Mouse (Mus musculus): ENCODE measurements around the gene Rab15. TPM values are rescaled to one million over a fixed set of nuclear protein-coding genes. Genes with fewer than 3 reads are reported as not detected.
"Not testable (repeated sequence)": the region's sequence is repeated elsewhere in the genome, so short reads cannot be mapped to it uniquely, and the experiment has no call there.

Rab15 gene
- polyA plus RNA-seq, 1 experiment: 21.9 TPM

- 32% methylated on average over 4 of the region's 4 CpGs for WGBS
- no peak for DNase-seq (ENCODE audit: low read depth, low spot score)
These were observed 2.1 kb downstream of the Rab15 start for GRCm38 (mm10) chr12:76820615-76821014.

GRCm38 (mm10) chr12:76819816-76820215, 2.9 kb downstream of the Rab15 start:
- DNase-seq (ENCODE audit: low read depth, low spot score): no peak
- 55% methylated on average over 6 of the region's 6 CpGs for WGBS

GRCm38 (mm10) chr12:76818908-76819307, 3.8 kb downstream of the Rab15 start:
- DNase-seq (ENCODE audit: low read depth, low spot score): no peak
- WGBS: 51% methylated on average over 9 of the region's 9 CpGs

- 32% methylated on average over 4 of the region's 4 CpGs for WGBS
- no peak for DNase-seq (ENCODE audit: low read depth, low spot score)
These were observed 4.6 kb downstream of the Rab15 start for GRCm38 (mm10) chr12:76818120-76818519.

GRCm38 (mm10) chr12:76817176-76817575, 5.5 kb downstream of the Rab15 start:
- DNase-seq (ENCODE audit: low read depth, low spot score): no peak
- WGBS: 43% methylated on average over 4 of the region's 4 CpGs

GRCm38 (mm10) chr12:76816720-76817119, 6.0 kb downstream of the Rab15 start:
- 53% methylated on average over 4 of the region's 4 CpGs for WGBS
- DNase-seq (ENCODE audit: low read depth, low spot score): no peak

GRCm38 (mm10) chr12:76814120-76814519, 8.6 kb downstream of the Rab15 start:
- DNase-seq (ENCODE audit: low read depth, low spot score): no peak
- 65% methylated on average over 2 of the region's 2 CpGs for WGBS

- 78% methylated on average over 10 of the region's 10 CpGs for WGBS
These were observed 9.2 kb downstream of the Rab15 start for GRCm38 (mm10) chr12:76813543-76813942.

GRCm38 (mm10) chr12:76811006-76811405, 11.7 kb downstream of the Rab15 start:
- 82% methylated on average over 4 of the region's 4 CpGs for WGBS
- DNase-seq (ENCODE audit: low read depth, low spot score): no peak

More at GRCm38 (mm10) chr12:76813543-76813942, 9.2 kb downstream of the Rab15 start:
- DNase-seq (ENCODE audit: low read depth, low spot score): no peak

GRCm38 (mm10) chr12:76810491-76810890, 12.2 kb downstream of the Rab15 start:
- WGBS: 81% methylated on average over 5 of the region's 5 CpGs
- DNase-seq (ENCODE audit: low read depth, low spot score): no peak

GRCm38 (mm10) chr12:76807796-76808195, 14.9 kb downstream of the Rab15 start:
- DNase-seq (ENCODE audit: low read depth, low spot score): no peak
- WGBS: 88% methylated on average over 10 of the region's 10 CpGs

GRCm38 (mm10) chr12:76805056-76805811, 17.5 kb downstream of the Rab15 start:
- WGBS: 41% methylated on average over 10 of the region's 10 CpGs
- DNase-seq (ENCODE audit: low read depth, low spot score): no peak

GRCm38 (mm10) chr12:76803700-76804252, 18.9 kb downstream of the Rab15 start:
- no peak for DNase-seq (ENCODE audit: low read depth, low spot score)
- 35% methylated on average over 7 of the region's 7 CpGs for WGBS

- DNase-seq (ENCODE audit: low read depth, low spot score): no peak
- WGBS: 91% methylated on average over 10 of the region's 10 CpGs
These were observed 19.7 kb downstream of the Rab15 start for GRCm38 (mm10) chr12:76803028-76803427.

GRCm38 (mm10) chr12:76798008-76798720, 24.5 kb downstream of the Rab15 start:
- WGBS: 29% methylated on average over 5 of the region's 5 CpGs
- no peak for DNase-seq (ENCODE audit: low read depth, low spot score)

- no peak for DNase-seq (ENCODE audit: low read depth, low spot score)
- 33% methylated on average over 7 of the region's 7 CpGs for WGBS
These were observed 25.7 kb downstream of the Rab15 start for GRCm38 (mm10) chr12:76796938-76797539.

GRCm38 (mm10) chr12:76795350-76795749, 27.4 kb downstream of the Rab15 start, which contains the start of gene Gpx2:
Gpx2 (minus strand) TSS chr12:76795554.
- DNase-seq (ENCODE audit: low read depth, low spot score): peak; percentile 78
- 31% methylated on average over 5 of the region's 5 CpGs for WGBS

- DNase-seq (ENCODE audit: low read depth, low spot score): not testable (repeated sequence)
- 19% methylated on average over 14 of the region's 14 CpGs for WGBS
These were observed 30.2 kb downstream of the Rab15 start for GRCm38 (mm10) chr12:76792540-76792939.

- 22% methylated on average over 8 of the region's 8 CpGs for WGBS
- DNase-seq (ENCODE audit: low read depth, low spot score): no peak
These were observed 32.1 kb downstream of the Rab15 start for GRCm38 (mm10) chr12:76790446-76791084.
